In genomic region chr4:109979461-109980320, GRCm38 (mm10) we compare ENCODE assay signal across 8 mouse cellular contexts. TPM values are rescaled to one million over a fixed set of nuclear protein-coding genes. Genes with fewer than 3 reads are reported as not detected.
A peak's percentile ranks its signal among the peaks of the same experiment; 100 is the strongest.
DNase-seq lines count a peak whose midpoint lies in the region; ATAC-seq and TF ChIP-seq lines count a peak whose summit lies in the region.
"Had no signal": no experiment of that assay in that cellular context is flagged by ENCODE, and none has a peak within 500 bp of the region (broad histone marks: within the 10 kb centered on the region; RNA-seq: fewer than 3 reads in every experiment).

No protein-coding gene starts in this region.

- peaks cover 4% of the 10 kb centered on the region; the same call in 1 of the 2 replicates for H3K9me3 ChIP-seq in embryonic facial prominence, embryonic 14.5 days (ENCODE audit: control insufficient read depth, low read length)
- no peaks in the 10 kb centered on the region for H3K9me3 ChIP-seq in intestine, embryonic 14.5 days (ENCODE audit: control insufficient read depth, low read length)

- DNase-seq in layer of hippocampus, postnatal 36 days: peak; percentile 10 to 11
- DNase-seq in layer of hippocampus, adult 11-12 months (ENCODE audit: low spot score): no peak
- DNase-seq in embryonic facial prominence, embryonic 14.5 days (ENCODE audit: low spot score): no peak
- peak; percentile 79 for DNase-seq in intestine, embryonic 14.5 days (ENCODE audit: low spot score)
- DNase-seq in thymus, postnatal 0 days (ENCODE audit: low spot score): no peak
- DNase-seq in c-Kit-positive CD71-positive TER-119-positive erythroid progenitor cells, embryonic 14.5 days (ENCODE audit: low spot score): no peak

- peak overlapping the region; percentile 40 for H3K9ac ChIP-seq in embryonic facial prominence, embryonic 14.5 days (ENCODE audit: low read depth, low read length)
- no peak overlapping the region for H3K9ac ChIP-seq in intestine, embryonic 14.5 days (ENCODE audit: low read length)

- H3K27ac ChIP-seq in embryonic facial prominence, embryonic 14.5 days (replicated peaks; ENCODE audit: low read depth, low read length): no peak overlapping the region
- no peak overlapping the region for H3K27ac ChIP-seq in intestine, embryonic 14.5 days (ENCODE audit: low read depth)
- H3K27ac ChIP-seq in olfactory bulb, adult 2 months (ENCODE audit: insufficient read depth, low read depth, low read length): no peak overlapping the region
- H3K27ac ChIP-seq: macrophage had no signal

- TF ChIP-seq POLR2A in olfactory bulb, adult 2 months (IDR thresholded peaks at IDR 0.05; ENCODE audit: insufficient read depth, low read depth, low read length): no peak

- peak overlapping the region; percentile 43 for H3K4me3 ChIP-seq in embryonic facial prominence, embryonic 14.5 days (ENCODE audit: low read depth, low read length)
- H3K4me3 ChIP-seq in intestine, embryonic 14.5 days (ENCODE audit: low read depth, low read length): no peak overlapping the region
- peak overlapping the region; percentile 11; the same call in 1 of the 2 replicates for H3K4me3 ChIP-seq in olfactory bulb, adult 2 months (ENCODE audit: insufficient read depth, low read depth, low read length)

- H3K27me3 ChIP-seq in embryonic facial prominence, embryonic 14.5 days (replicated peaks; ENCODE audit: control insufficient read depth, insufficient read depth, low read length): peaks cover 100% of the 10 kb centered on the region
- H3K27me3 ChIP-seq in intestine, embryonic 14.5 days (replicated peaks; ENCODE audit: control insufficient read depth, insufficient read depth, low read length): peaks cover 100% of the 10 kb centered on the region

- TF ChIP-seq CTCF in olfactory bulb, adult 2 months (IDR thresholded peaks at IDR 0.05; ENCODE audit: insufficient read depth, low read depth, low read length): no peak

- under 1% methylated on average over 38 of the region's 66 CpGs for WGBS in embryonic facial prominence, embryonic 14.5 days
- 3% methylated on average over 65 of the region's 66 CpGs for WGBS in intestine, embryonic 14.5 days
- WGBS in olfactory bulb, adult 2 months: 4% methylated on average over 66 of the region's 66 CpGs

- peak overlapping the region; percentile 59 for H3K4me2 ChIP-seq in embryonic facial prominence, embryonic 14.5 days (ENCODE audit: low read depth, low read length)
- H3K4me2 ChIP-seq in intestine, embryonic 14.5 days (ENCODE audit: low read length): no peak overlapping the region

- no peak for ATAC-seq in embryonic facial prominence, embryonic 14.5 days (ENCODE audit: low read depth)
- ATAC-seq in intestine, embryonic 14.5 days (replicated peaks; ENCODE audit: low FRiP score, low TSS enrichment, low read depth): no peak

- no peaks in the 10 kb centered on the region for H3K36me3 ChIP-seq in embryonic facial prominence, embryonic 14.5 days (ENCODE audit: control insufficient read depth, insufficient read depth, low read length)
- H3K36me3 ChIP-seq in intestine, embryonic 14.5 days (ENCODE audit: control insufficient read depth, insufficient read depth, low read length): no peaks in the 10 kb centered on the region

- peaks cover 11% of the 10 kb centered on the region; the same call in 1 of the 2 replicates for H3K4me1 ChIP-seq in embryonic facial prominence, embryonic 14.5 days (ENCODE audit: control insufficient read depth, insufficient read depth, low read length)
- peaks cover 17% of the 10 kb centered on the region; the same call in 1 of the 2 replicates for H3K4me1 ChIP-seq in intestine, embryonic 14.5 days (replicated peaks; ENCODE audit: control insufficient read depth, insufficient read depth, low read length)
- H3K4me1 ChIP-seq in olfactory bulb, adult 2 months (ENCODE audit: control insufficient read depth, insufficient read depth, low read length): peaks cover 31% of the 10 kb centered on the region

RNA-seq across cellular contexts. Expression of gene Dmrta2, which starts 1.8 kb away (rescaled TPM):
- total RNA-seq in layer of hippocampus, postnatal 36 days (2021): 1 to 10 TPM; 4.2 to 4.9 TPM
- 0.71 TPM in 2 replicates for polyA plus RNA-seq in embryonic facial prominence, embryonic 14.5 days (2014; fragmentation: Nextera tagmentation; extraction: Ambion mirVana)
- polyA plus RNA-seq in intestine, embryonic 14.5 days (2014; fragmentation: Nextera tagmentation; extraction: Ambion mirVana): 0.05 and 0.08 TPM in 2 replicates
- not detected in 2 replicates for polyA plus RNA-seq in olfactory bulb, adult 2 months (2012; ENCODE audit: insufficient read depth, insufficient read length, low replicate concordance, missing spikeins)
- polyA plus RNA-seq in thymus, postnatal 0 days (2015; fragmentation: Nextera tagmentation; extraction: Ambion mirVana): 0.06 TPM in 1 of 2 replicates, not detected in the other

Comparison
In these comparisons a context has a peak if more than half of its experiments do, and no peak if none do; other contexts are left out.
1. DNase-seq: peak in layer of hippocampus, postnatal 36 days (2 of 2) and intestine, embryonic 14.5 days (single experiment); none in layer of hippocampus, adult 11-12 months (single experiment), embryonic facial prominence, embryonic 14.5 days (single experiment), thymus, postnatal 0 days (single experiment) and c-Kit-positive CD71-positive TER-119-positive erythroid progenitor cells, embryonic 14.5 days (single experiment).